Mouse (Mus musculus) cerebellum, postnatal 10 days (tissue): ENCODE data around the gene Rabif.

Source experiments
- DNase-seq, 2 experiments: peaks; one replicate each; pipeline ENCODE4 v3.0.0; 2021; ENCODE audit warnings: mixed read lengths in 2 of 2

Rabif gene

GRCm38 (mm10) chr1:134555871-134556670, 61.6 kb downstream of the Rabif start:
- peak; percentile 83 for DNase-seq

- DNase-seq, result peak; percentile 97 to 98
Observed at GRCm38 (mm10) chr1:134556671-134557218, 62.3 kb downstream of the Rabif start.
